Mouse (Mus musculus) MEL (cell line): ENCODE results near the gene Bcas3. TPM values are rescaled to one million over a fixed set of nuclear protein-coding genes. Genes with fewer than 3 reads are reported as not detected.

Source experiments
- DNase-seq: peaks from one replicate; pipeline ENCODE4 v3.0.0; 2011; ENCODE audit warnings: low read depth, low spot score
- H3K27ac ChIP-seq: 2 replicates; pipeline ENCODE4 v1.5.1; 2012; ENCODE audit warnings: low read depth, mild to moderate bottlenecking, control low read depth, low read length, moderate library complexity; ENCODE audit not compliant: control insufficient read depth
- H3K27me3 ChIP-seq, 2 experiments: fragments of 150-350 bp in 1 of 2; sonication (generic) in 1 of 2; 2 replicates each; pipeline ENCODE4 v1.6.1; 2012; ENCODE audit warnings: low read length in 2 of 2, mild to moderate bottlenecking in 2 of 2, improper control_type of control experiment in 1 of 2, moderate library complexity in 1 of 2; ENCODE audit not compliant: insufficient read depth in 2 of 2, control insufficient read depth in 1 of 2
- H3K36me3 ChIP-seq, 2 experiments: 2 replicates each; pipeline ENCODE4 v1.6.1; 2012 to 2014; ENCODE audit warnings: low read length in 2 of 2, improper control_type of control experiment in 1 of 2, inconsistent platforms in 1 of 2, mild to moderate bottlenecking in 1 of 2; ENCODE audit not compliant: insufficient read depth in 2 of 2, control insufficient read depth in 1 of 2
- H3K4me1 ChIP-seq, 2 experiments: fragments of 150-350 bp in 1 of 2; sonication (generic) in 1 of 2; 2 replicates each; pipeline ENCODE4 v1.6.1; 2012; ENCODE audit warnings: low read length in 2 of 2, improper control_type of control experiment in 1 of 2, mild to moderate bottlenecking in 1 of 2; ENCODE audit not compliant: insufficient read depth in 2 of 2, control insufficient read depth in 1 of 2
- H3K4me3 ChIP-seq, 2 experiments: fragments of 150-350 bp in 1 of 2; sonication (generic) in 1 of 2; 2 replicates each; pipeline ENCODE4 v1.5.1; 2012; ENCODE audit warnings: low read depth in 2 of 2, low read length in 2 of 2, mild to moderate bottlenecking in 2 of 2, moderate library complexity in 2 of 2, control low read depth in 1 of 2, improper control_type of control experiment in 1 of 2; ENCODE audit not compliant: control insufficient read depth in 1 of 2, insufficient read depth in 1 of 2
- H3K79me2 ChIP-seq: 2 replicates; pipeline ENCODE4 v1.6.1; 2012; ENCODE audit warnings: mild to moderate bottlenecking, low read length, moderate library complexity; ENCODE audit not compliant: control insufficient read depth, poor library complexity, insufficient read depth
- H3K9ac ChIP-seq: 2 replicates; pipeline ENCODE4 v1.6.1; 2012; ENCODE audit warnings: low read depth, mild to moderate bottlenecking, control low read depth, low read length, moderate library complexity; ENCODE audit not compliant: control insufficient read depth, poor library complexity, severe bottlenecking
- H3K9me3 ChIP-seq: fragments of 150-350 bp; sonication (generic); replicated peaks from 2 replicates; pipeline ENCODE4 v1.6.1; 2012; ENCODE audit warnings: mild to moderate bottlenecking, low read length, improper control_type of control experiment, moderate library complexity; ENCODE audit not compliant: insufficient read depth
- BHLHE40 ChIP-seq: IDR thresholded peaks from 2 replicates; pipeline ENCODE4 v1.6.1; 2012; ENCODE audit warnings: low read depth, mild to moderate bottlenecking, inconsistent platforms, low read length, improper control_type of control experiment, borderline replicate concordance
- CHD1 ChIP-seq: IDR thresholded peaks from 2 replicates; pipeline ENCODE4 v1.6.1; 2012; ENCODE audit warnings: low read depth, mild to moderate bottlenecking, inconsistent platforms, low read length, improper control_type of control experiment
- CHD2 ChIP-seq: IDR thresholded peaks from 2 replicates; pipeline ENCODE4 v1.6.1; 2011; ENCODE audit warnings: low read length, improper control_type of control experiment
- E2F4 ChIP-seq: IDR thresholded peaks from 2 replicates; pipeline ENCODE4 v1.6.1; 2011; ENCODE audit warnings: low read depth, low read length, improper control_type of control experiment, borderline replicate concordance
- ELF1 ChIP-seq: IDR thresholded peaks from 2 replicates; pipeline ENCODE4 v1.6.1; 2014; ENCODE audit warnings: low read depth, mild to moderate bottlenecking, inconsistent platforms, low read length, improper control_type of control experiment, moderate library complexity
- EP300 ChIP-seq, 2 experiments: IDR thresholded peaks; 2 replicates each; pipeline ENCODE4 v1.6.1; 2011; ENCODE audit warnings: improper control_type of control experiment in 2 of 2, low read length in 2 of 2, low read depth in 1 of 2, mild to moderate bottlenecking in 1 of 2
- ETS1 ChIP-seq: IDR thresholded peaks from 2 replicates; pipeline ENCODE4 v1.6.1; 2012; ENCODE audit warnings: low read depth, mild to moderate bottlenecking, inconsistent platforms, low read length, improper control_type of control experiment, moderate library complexity
- HCFC1 ChIP-seq: IDR thresholded peaks from 2 replicates; pipeline ENCODE4 v1.6.1; 2012; ENCODE audit warnings: low read depth, mild to moderate bottlenecking, inconsistent platforms, low read length, improper control_type of control experiment, moderate library complexity
- KAT2A ChIP-seq: conservative IDR thresholded peaks from 2 replicates; pipeline ENCODE4 v1.6.1; 2012; ENCODE audit warnings: low read depth, low read length, improper control_type of control experiment, inconsistent platforms
- MAFK ChIP-seq: IDR thresholded peaks from 2 replicates; pipeline ENCODE4 v1.6.1; 2011; ENCODE audit warnings: low read depth, mild to moderate bottlenecking, low read length, improper control_type of control experiment, borderline replicate concordance
- MAX ChIP-seq: IDR thresholded peaks from 2 replicates; pipeline ENCODE4 v1.6.1; 2011; ENCODE audit warnings: low read length, improper control_type of control experiment
- MAZ ChIP-seq: IDR thresholded peaks from 2 replicates; pipeline ENCODE4 v1.6.1; 2012; ENCODE audit warnings: low read depth, mild to moderate bottlenecking, inconsistent platforms, low read length, improper control_type of control experiment
- MEF2A ChIP-seq: IDR thresholded peaks from 2 replicates; pipeline ENCODE4 v1.6.1; 2014; ENCODE audit warnings: low read depth, mild to moderate bottlenecking, inconsistent platforms, low read length, improper control_type of control experiment; ENCODE audit not compliant: poor library complexity, insufficient replicate concordance, severe bottlenecking; ENCODE audit errors: extremely low read depth
- NELFE ChIP-seq: IDR thresholded peaks from 2 replicates; pipeline ENCODE4 v1.6.1; 2011; ENCODE audit warnings: low read depth, low read length, improper control_type of control experiment
- NRF1 ChIP-seq: IDR thresholded peaks from 2 replicates; pipeline ENCODE4 v1.6.1; 2014; ENCODE audit warnings: low read depth, mild to moderate bottlenecking, inconsistent platforms, low read length, improper control_type of control experiment, moderate library complexity; ENCODE audit not compliant: poor library complexity, insufficient read depth, severe bottlenecking
- POLR2AphosphoS2 ChIP-seq: IDR thresholded peaks from 2 replicates; pipeline ENCODE4 v1.6.1; 2011; ENCODE audit warnings: low read length, improper control_type of control experiment
- POLR2AphosphoS5 ChIP-seq: IDR thresholded peaks from 2 replicates; pipeline ENCODE4 v1.6.1; 2012; ENCODE audit warnings: low read depth, borderline replicate concordance, mild to moderate bottlenecking, inconsistent platforms, low read length, moderate library complexity, mixed read lengths
- RAD21 ChIP-seq: IDR thresholded peaks from 2 replicates; pipeline ENCODE4 v1.6.1; 2011; ENCODE audit warnings: mild to moderate bottlenecking, low read depth, low read length, improper control_type of control experiment
- RCOR1 ChIP-seq: IDR thresholded peaks from 2 replicates; pipeline ENCODE4 v1.6.1; 2012; ENCODE audit warnings: low read depth, mild to moderate bottlenecking, inconsistent platforms, low read length, improper control_type of control experiment
- SIN3A ChIP-seq: IDR thresholded peaks from 2 replicates; pipeline ENCODE4 v1.6.1; 2012; ENCODE audit warnings: low read length, improper control_type of control experiment, inconsistent platforms
- SMC3 ChIP-seq: IDR thresholded peaks from 2 replicates; pipeline ENCODE4 v1.6.1; 2011; ENCODE audit warnings: low read depth, low read length, improper control_type of control experiment
- USF1 ChIP-seq: IDR thresholded peaks from 2 replicates; pipeline ENCODE4 v1.6.1; 2014; ENCODE audit warnings: low read depth, mild to moderate bottlenecking, inconsistent platforms, low read length, improper control_type of control experiment, moderate library complexity
- ZNF384 ChIP-seq: IDR thresholded peaks from 2 replicates; pipeline ENCODE4 v1.6.1; 2012; ENCODE audit warnings: low read depth, mild to moderate bottlenecking, inconsistent platforms, low read length, improper control_type of control experiment
- polyA plus RNA-seq, 2 experiments: library from polyadenylated mRNA; stranded (reverse) in 1 of 2; unstranded in 1 of 2; fragments of >175 nt in 1 of 2; fragments of >200 nt in 1 of 2; gene quantifications; 2 replicates each; pipeline versions ENCODE4 v1.2.1 to v1.2.4; 2012; ENCODE audit warnings: low replicate concordance in 2 of 2, low read depth in 1 of 2; ENCODE audit not compliant: insufficient read length in 2 of 2, insufficient read depth in 1 of 2, missing spikeins in 1 of 2
- total RNA-seq: library from RNA; depleted of rRNA; stranded (reverse); fragments of 300-350 nt; gene quantifications from 2 replicates; pipeline ENCODE4 v1.2.3, GENCODE M21; 2012

The Bcas3 gene
- total and polyA plus RNA-seq, 3 experiments = 8.6 to 14.7 TPM; not detected in 1

GRCm38 (mm10) chr11:85807353-85807752, 454.4 kb downstream of the Bcas3 start:
- Histone ChIP-seq H3K36me3 (peaks cover 0 to 9% of the 10 kb centered on the region in 2 experiments; a peak in 2 of 4 replicates), H3K4me3 (no peak overlapping the region), H3K79me2 (no peaks in the 10 kb centered on the region), H3K27ac (no peak overlapping the region), H3K27me3 (no peaks in the 10 kb centered on the region), H3K9me3 (no peaks in the 10 kb centered on the region), H3K9ac (no peak overlapping the region), H3K4me1 (peaks cover 5 to 11% of the 10 kb centered on the region in 2 experiments)
- DNase-seq = no peak
- TF ChIP-seq POLR2AphosphoS2 (no peak), RCOR1 (no peak), E2F4 (no peak), KAT2A (no peak), ELF1 (no peak), CHD1 (no peak), MEF2A (no peak), EP300 (IDR thresholded peaks at IDR 0.05; ENCODE audit: low read depth in 1 of 2, low read length in 2 of 2) (no peak), ETS1 (no peak), SIN3A (no peak), NELFE (no peak), BHLHE40 (no peak), HCFC1 (no peak), SMC3 (no peak), POLR2AphosphoS5 (no peak), CHD2 (no peak), ZNF384 (no peak), RAD21 (no peak), MAFK (no peak)

- H3K36me3 ChIP-seq = no peaks in the 10 kb centered on the region
- H3K4me3 ChIP-seq = no peak overlapping the region
- DNase-seq = peak; percentile 11
- H3K4me1 ChIP-seq = no peaks in the 10 kb centered on the region
- H3K27ac ChIP-seq = no peak overlapping the region
- no peaks in the 10 kb centered on the region for H3K79me2 ChIP-seq
- no peaks in the 10 kb centered on the region for H3K9me3 ChIP-seq
- no peak overlapping the region for H3K9ac ChIP-seq
- TF ChIP-seq MAZ (0 out of 2 replicates have a peak, but pooled peaks have one; percentile 24), NRF1 (no peak), MAX (peak; percentile 73), USF1 (peak; percentile 51)
- no peaks in the 10 kb centered on the region for H3K27me3 ChIP-seq
Observed at GRCm38 (mm10) chr11:85811229-85811628, 458.3 kb downstream of the Bcas3 start.
